Mouse (Mus musculus): ENCODE measurements around the gene Fam186b. TPM values are rescaled to one million over a fixed set of nuclear protein-coding genes. Genes with fewer than 3 reads are reported as not detected.

The Fam186b gene
- total RNA-seq, 2 experiments from 2014 or later = 1.3 to 1.8 TPM

DNA sequence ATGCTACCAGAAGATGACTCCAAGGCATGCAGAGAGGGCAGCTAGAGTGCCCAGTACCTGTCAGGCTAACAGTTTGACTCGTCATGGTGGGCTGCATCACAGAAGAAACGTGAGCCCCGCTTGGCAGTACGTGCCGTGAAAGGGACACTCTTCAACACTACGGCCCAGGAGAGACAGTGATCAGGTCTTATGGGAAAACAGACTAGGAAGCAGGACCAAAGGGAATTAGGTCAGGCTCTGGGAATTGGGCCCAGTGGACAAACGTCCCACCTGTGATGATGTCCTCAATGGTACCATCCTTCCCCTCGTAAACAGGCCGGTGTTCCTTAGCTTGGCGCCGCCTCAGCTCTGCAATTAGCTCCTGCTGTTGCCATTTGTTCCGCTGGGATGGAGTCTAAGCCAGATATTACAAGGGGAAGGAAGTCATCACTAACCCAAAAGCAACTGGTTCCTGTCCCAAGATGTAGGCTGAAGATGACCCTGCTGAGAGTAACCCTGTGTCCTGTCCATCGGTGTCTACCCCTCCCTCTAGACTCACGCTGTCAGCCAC is 23.2 kb upstream of the Fam186b start:
- DNase-seq (ENCODE audit: extremely low spot score in 1 of 2, low spot score in 2 of 2) = no peak
- intact Hi-C loops (cut with DNase I) = loop anchor here (5.0 kb wide), 1 partner anchor 153 kb away; the partner anchor contains the start of gene Bcdin3d
- TF ChIP-seq CTCF (IDR thresholded peaks at IDR 0.05) = no peak
- Histone ChIP-seq H3K4me3 (no peak overlapping the region), H3K27ac (peak overlapping the region; percentile 61)

DNA sequence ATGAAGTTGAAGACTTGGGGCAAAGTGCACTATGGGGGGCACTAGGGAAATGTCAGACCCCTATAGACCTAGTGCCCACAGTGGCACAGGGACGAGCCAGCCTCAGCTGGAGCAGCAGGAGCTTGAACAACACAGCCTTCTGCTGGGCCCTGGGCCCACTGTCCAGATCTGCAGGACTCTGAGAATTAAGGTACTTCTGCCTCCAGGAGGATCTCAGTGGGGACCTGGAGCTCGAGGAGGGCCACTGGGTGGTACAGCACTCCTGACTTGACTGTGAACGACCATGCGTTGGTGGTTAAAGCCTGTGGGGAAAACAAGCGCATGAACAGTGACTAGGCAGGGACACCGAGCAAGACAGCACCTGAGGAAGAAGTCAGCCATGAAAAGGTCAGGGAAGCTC is 22.4 kb upstream of the Fam186b start:
- peak overlapping the region; percentile 73 for H3K27ac ChIP-seq
- no peak overlapping the region for H3K4me3 ChIP-seq
- DNase-seq (ENCODE audit: extremely low spot score in 1 of 2, low spot score in 2 of 2) = no peak
- no peak for TF ChIP-seq CTCF (IDR thresholded peaks at IDR 0.05)
- intact Hi-C loops (cut with DNase I) = loop anchor here (5.0 kb wide), 1 partner anchor 154 kb away; the partner anchor contains the start of gene Bcdin3d

DNA sequence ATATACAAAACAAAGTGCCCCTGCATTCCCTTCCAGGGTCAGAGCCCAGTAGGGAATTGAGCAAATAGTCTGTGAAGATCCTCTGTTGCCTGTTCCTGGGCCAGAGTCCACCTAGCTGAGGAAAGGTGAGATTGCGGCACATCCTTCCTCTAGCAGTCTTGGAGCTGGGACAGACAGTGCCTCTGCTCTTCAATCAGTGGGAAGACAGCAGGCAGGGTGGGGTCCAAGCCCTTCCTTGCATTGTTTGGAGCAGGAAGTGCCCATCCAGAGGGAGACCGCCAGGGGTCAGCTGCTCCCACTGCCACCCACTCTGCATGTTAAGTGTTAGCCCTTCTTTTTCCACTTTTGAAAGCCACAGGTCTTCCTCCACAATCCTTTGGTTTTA is 21.6 kb upstream of the Fam186b start:
- DNase-seq (ENCODE audit: extremely low spot score in 1 of 2, low spot score in 2 of 2) = no peak
- Histone ChIP-seq H3K27ac (peak overlapping the region; percentile 73), H3K4me3 (no peak overlapping the region)
- intact Hi-C loops (cut with DNase I) = loop anchor here (1.0 to 5.0 kb wide), 3 partner anchors 53 to 155 kb away; partner anchors contain the start of genes Bcdin3d and Fmnl3
- no peak for TF ChIP-seq CTCF (IDR thresholded peaks at IDR 0.05)

DNA sequence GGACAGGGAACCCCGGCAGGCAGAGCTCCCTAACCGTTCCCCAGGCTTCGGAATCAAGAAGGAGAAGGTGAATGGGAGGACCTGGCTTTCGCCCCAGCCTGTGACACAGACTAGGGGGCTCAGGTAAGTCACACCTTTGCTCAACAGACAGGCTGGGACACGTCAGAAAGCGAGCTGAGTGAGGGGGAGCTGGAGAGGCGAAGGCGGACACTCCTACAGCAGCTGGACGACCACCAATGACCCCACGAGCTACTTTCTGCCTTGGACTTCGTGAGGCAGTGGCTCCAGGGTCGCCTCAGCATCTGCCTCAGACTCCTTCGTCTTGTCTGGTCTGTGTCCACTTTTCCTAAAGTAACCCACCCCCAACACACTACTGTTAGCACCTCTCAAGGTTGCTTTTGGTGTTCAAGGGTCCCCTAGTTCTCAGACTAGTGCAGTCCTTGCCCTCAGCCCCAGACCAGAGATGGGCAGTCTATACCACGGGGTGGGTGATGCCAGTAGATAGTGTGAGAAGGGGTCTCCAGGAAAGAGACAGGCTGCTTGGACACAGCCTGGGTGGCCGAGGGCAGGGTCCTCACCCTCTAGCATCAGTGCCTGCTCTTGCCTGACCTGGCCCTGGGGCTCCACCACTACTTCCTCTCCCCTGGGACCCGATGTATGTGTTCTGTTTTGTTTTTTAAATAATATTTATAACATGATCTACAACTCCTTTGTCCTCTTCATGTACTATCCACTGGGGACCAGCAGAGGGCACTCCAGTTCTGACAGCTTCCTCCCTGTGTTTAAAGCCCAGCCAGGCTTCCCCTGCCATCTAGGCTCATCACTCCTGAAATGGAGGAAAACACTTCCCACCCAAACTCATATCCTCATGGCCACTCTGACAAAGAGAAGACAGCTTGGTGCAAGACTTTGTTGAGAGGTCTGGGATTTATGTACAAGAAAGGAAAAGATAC is 20.9 kb upstream of the Fam186b start:
- peak; percentile 92 for TF ChIP-seq CTCF (IDR thresholded peaks at IDR 0.05)

DNA sequence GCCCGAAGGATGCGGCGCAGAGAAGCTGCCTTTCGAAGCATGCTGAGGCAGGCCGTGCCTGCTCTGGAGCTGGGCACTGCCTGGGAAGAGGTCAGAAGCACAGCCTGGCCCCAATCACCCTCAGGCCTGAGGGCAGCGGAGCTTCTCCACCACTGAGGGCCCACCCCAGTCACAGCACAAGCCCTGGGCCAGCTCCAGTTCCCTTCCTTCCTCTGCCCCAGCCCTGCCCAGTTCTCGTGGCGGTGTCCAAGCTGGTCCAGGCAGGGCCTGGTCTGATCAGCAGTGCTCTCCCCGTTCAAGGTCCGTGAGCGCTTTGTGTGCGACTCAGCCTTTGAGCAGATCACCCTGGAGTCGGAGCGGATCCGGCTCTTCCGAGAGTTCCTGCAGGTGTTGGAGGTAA is 19.2 kb upstream of the Fam186b start:
- intact Hi-C loops (cut with DNase I) = loop anchor here (5.0 kb wide), 1 partner anchor 157 kb away; the partner anchor contains the start of gene Bcdin3d
- no peak for TF ChIP-seq CTCF (IDR thresholded peaks at IDR 0.05)

More for the DNA sequence above, 20.9 kb upstream of the Fam186b start:
- intact Hi-C loops (cut with DNase I) = loop anchor here (1.0 to 5.0 kb wide), 3 partner anchors 54 to 156 kb away; partner anchors contain the start of genes Bcdin3d and Fmnl3
- peak overlapping the region; percentile 73 for H3K27ac ChIP-seq
- peak; percentile 74 to 75 for DNase-seq (ENCODE audit: extremely low spot score in 1 of 2, low spot score in 2 of 2)
- H3K4me3 ChIP-seq = no peak overlapping the region

DNA sequence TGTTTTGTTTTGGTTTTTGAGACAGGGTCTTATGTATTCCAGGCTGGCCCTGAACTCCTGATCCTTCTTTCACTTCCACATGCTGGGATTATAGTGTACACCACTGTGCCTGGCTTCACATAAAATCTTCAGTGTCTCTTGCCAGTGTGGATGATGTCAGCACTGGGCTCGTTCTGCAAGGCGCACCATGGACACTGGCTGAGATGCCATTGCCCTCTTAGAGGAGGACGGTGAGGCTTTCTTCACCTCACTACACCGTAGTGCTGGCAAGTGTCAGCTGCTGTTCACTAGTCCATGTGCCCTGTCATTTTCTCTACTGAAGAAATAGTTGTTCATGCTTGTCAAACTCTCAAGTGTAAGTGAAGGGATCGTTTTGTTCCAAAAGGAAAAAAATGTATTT is 14.9 kb upstream of the Fam186b start:
- no peak overlapping the region for H3K27ac ChIP-seq
- intact Hi-C loops (cut with DNase I) = no loop called here
- TF ChIP-seq CTCF (IDR thresholded peaks at IDR 0.05) = no peak
- no peak for DNase-seq (ENCODE audit: extremely low spot score in 1 of 2, low spot score in 2 of 2)
- H3K4me3 ChIP-seq = no peak overlapping the region

More for the DNA sequence above, 19.2 kb upstream of the Fam186b start:
- Histone ChIP-seq H3K4me3 (no peak overlapping the region), H3K27ac (no peak overlapping the region)
- DNase-seq (ENCODE audit: extremely low spot score in 1 of 2, low spot score in 2 of 2) = no peak

DNA sequence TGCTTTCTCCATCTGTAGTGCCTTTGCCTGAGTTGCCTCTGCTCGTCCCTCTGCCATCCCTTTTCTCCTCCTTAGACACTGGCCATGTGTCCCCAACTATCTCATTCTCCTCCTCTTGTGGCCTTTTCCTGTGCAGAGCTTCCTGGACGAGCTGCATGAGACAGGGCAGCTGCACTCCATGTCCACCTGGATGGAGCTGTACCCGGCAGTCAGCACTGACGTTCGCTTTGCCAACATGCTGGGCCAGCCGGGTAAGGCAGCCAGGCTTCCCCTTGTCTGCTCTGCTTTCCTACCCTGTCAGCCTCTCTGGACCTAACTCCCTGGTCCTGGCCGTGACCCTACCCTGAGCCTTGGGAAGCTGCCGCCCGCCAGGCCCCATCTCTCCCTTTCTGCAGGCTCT is 13.9 kb upstream of the Fam186b start:
- no peak for DNase-seq (ENCODE audit: extremely low spot score in 1 of 2, low spot score in 2 of 2)
- H3K4me3 ChIP-seq = no peak overlapping the region
- intact Hi-C loops (cut with DNase I) = no loop called here
- no peak overlapping the region for H3K27ac ChIP-seq
- no peak for TF ChIP-seq CTCF (IDR thresholded peaks at IDR 0.05)

DNA sequence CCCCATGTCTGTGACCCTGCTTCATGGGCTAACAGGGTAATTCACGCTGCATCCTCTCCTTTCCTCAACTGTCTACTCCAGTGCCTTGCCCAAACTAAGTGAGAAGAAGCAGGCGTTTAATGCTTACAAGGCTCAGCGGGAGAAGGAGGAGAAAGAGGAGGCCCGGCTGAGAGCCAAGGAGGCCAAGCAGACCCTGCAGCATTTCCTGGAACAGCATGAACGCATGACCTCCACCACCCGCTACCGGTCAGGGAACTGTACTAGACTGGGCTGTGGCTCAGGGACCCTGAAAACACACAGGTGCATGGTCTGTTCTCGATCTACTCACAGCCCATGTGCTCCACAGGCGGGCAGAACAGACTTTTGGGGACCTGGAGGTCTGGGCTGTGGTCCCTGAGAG is 11.8 kb upstream of the Fam186b start:
- intact Hi-C loops (cut with DNase I) = no loop called here
- no peak for DNase-seq (ENCODE audit: extremely low spot score in 1 of 2, low spot score in 2 of 2)
- Histone ChIP-seq H3K4me3 (no peak overlapping the region), H3K27ac (no peak overlapping the region)
- TF ChIP-seq CTCF (IDR thresholded peaks at IDR 0.05) = no peak

DNA sequence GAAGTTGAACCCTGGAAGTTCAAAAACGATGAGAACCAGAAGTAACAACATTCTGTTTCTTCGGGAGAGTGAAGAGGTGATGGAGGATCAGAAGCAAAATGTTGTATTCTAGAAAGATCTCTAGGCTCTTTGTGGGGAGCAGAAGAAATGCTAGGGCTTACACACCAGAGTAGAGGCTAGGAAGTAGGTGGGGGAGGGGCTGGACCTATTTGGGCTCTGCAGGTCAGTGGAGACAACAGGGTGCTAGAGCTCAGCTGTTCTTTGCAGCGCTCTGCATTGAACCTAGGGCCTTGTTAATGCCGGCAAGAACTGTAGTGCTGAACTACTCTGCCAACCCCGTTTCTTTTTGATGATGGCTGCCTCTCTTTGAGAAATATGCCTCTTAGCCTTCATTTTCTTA is 525 bp upstream of the Fam186b start:
- peak overlapping the region; percentile 86 for H3K27ac ChIP-seq
- no peak for TF ChIP-seq CTCF (IDR thresholded peaks at IDR 0.05)
- peak overlapping the region; percentile 68 for H3K4me3 ChIP-seq
- DNase-seq (ENCODE audit: extremely low spot score in 1 of 2, low spot score in 2 of 2) = no peak
- intact Hi-C loops (cut with DNase I) = loop anchor here (10.0 kb wide), 1 partner anchor 381 kb away; the partner anchor contains the start of gene Lmbr1l

DNA sequence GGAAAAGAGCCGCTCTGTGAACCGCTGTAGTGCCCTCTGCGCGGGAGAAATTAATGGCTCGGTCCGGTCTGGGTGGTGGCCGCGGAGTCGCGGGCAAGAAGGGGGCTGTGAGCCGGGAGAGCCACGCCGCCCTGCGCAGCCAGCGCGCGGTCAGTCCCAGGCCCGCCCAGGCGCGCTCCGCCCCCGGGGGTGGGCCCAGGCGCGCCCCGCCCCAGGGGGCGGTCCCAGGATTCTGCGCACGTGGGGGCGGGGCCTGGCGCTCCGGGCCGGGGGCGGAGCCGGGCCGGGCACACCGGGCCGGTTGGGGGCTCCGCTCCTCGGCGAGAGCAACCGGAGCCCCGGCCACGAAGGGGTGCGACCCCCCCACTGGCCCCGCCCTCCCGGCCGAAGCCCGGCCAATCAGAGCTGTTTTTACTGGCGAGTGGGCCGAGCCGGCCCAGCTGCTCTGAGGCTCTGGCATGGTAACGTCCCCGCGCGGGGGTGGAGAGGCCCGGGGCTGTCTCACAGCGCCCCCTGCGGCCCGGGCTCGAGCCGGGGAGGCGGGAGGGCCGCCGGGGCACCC is 794 bp downstream of the Fam186b start, which contains the start of gene Prpf40b:
TSS of gene Prpf40b (plus strand) at position 275 of the 562 bp plus-strand sequence.
- peak; percentile 50 for TF ChIP-seq CTCF (IDR thresholded peaks at IDR 0.05)
- intact Hi-C loops (cut with DNase I) = loop anchor here (10.0 kb wide), 1 partner anchor 380 kb away; the partner anchor contains the start of gene Lmbr1l
- H3K27ac ChIP-seq = peak within 1 kb of the TSS; percentile 86
- peak within 1 kb of the TSS; percentile 68 for H3K4me3 ChIP-seq
- peak; percentile 96 for DNase-seq (ENCODE audit: extremely low spot score in 1 of 2, low spot score in 2 of 2)

DNA sequence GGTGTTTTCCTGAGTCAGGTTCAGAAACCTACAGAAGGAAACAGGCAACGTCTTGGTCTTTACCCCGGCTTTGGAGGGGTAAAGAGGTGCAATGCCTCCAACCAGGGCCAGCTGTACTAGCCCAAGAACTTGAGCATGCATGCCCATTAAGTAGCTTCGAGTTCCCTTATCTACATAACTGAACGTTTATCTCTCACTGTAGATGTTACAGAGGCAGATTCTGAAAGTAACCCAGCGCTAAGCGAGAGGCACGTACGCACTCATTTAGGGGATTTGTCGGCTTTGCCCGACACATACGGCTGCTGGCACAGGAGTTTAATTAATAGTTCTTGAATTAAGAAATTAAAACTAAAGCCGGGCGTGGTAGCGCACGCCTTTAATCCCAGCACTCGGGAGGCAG is 1.4 kb downstream of the Fam186b start:
- TF ChIP-seq CTCF (IDR thresholded peaks at IDR 0.05) = no peak
- intact Hi-C loops (cut with DNase I) = loop anchor here (10.0 kb wide), 1 partner anchor 379 kb away; the partner anchor contains the start of gene Lmbr1l
- no peak for DNase-seq (ENCODE audit: extremely low spot score in 1 of 2, low spot score in 2 of 2)
- Histone ChIP-seq H3K4me3 (peak overlapping the region; percentile 68), H3K27ac (peak overlapping the region; percentile 81)

Measured in left cerebral cortex, adult 2 months (tissue).